Mouse (Mus musculus) CH12F3 (cell line): ENCODE measurements around the gene Slc17a6.
"Not testable (repeated sequence)": the region's sequence is repeated elsewhere in the genome, so short reads cannot be mapped to it uniquely, and the experiment has no call there.

Experiments used
- in situ Hi-C: fragments of 300-500 bp; cut with MboI; formaldehyde crosslinking; loops from 2 replicates; pipeline ENCODE4 v1.14.3; 2020; ENCODE audit warnings: low sequenced_read_pairs

Gene Slc17a6

GRCm38 (mm10) chr7:51662441-51662840, 40.6 kb downstream of the Slc17a6 start:
- in situ Hi-C loops = no loop called here

GRCm38 (mm10) chr7:51693539-51694217, 71.9 kb downstream of the Slc17a6 start:
- in situ Hi-C loops = no loop called here

GRCm38 (mm10) chr7:51694452-51694851, 72.6 kb downstream of the Slc17a6 start:
- in situ Hi-C loops = no loop called here

- in situ Hi-C loops = no loop called here
These were observed 87.7 kb downstream of the Slc17a6 start for GRCm38 (mm10) chr7:51709508-51709907.

GRCm38 (mm10) chr7:51710346-51710745, 88.5 kb downstream of the Slc17a6 start:
- in situ Hi-C loops = not testable (repeated sequence)

- in situ Hi-C loops = no loop called here
These were observed 94.0 kb downstream of the Slc17a6 start for GRCm38 (mm10) chr7:51715771-51716170.
